Mouse (Mus musculus) testis, postnatal 14 days (tissue): ENCODE measurements at regions not wholly inside any gene's neighbourhood (a gene's known extent, or its start where the extent isn't known, plus 50 kb on each side); places are given as distances from the start of the nearest gene placed in this dataset.

ENCODE experiments used
- DNase-seq: peaks from one replicate; pipeline ENCODE4 v3.0.0; 2021; ENCODE audit warnings: low spot score

GRCm38 (mm10) chr12:26534229-26535105 lies 65.5 kb downstream of the Cmpk2 start:
- DNase-seq: no peak

- DNase-seq: no peak
Measured at GRCm38 (mm10) chr12:26533641-26534151, 64.7 kb downstream of the Cmpk2 start.

- DNase-seq: peak; percentile 60
Measured at GRCm38 (mm10) chr12:26532823-26533640, 64.0 kb downstream of the Cmpk2 start.

- no peak for DNase-seq
Measured at GRCm38 (mm10) chr12:26532076-26532475, 63.1 kb downstream of the Cmpk2 start.
